Mouse (Mus musculus): ENCODE data around the gene Rasgrp2. TPM values are rescaled to one million over a fixed set of nuclear protein-coding genes. Genes with fewer than 3 reads are reported as not detected.
A peak's percentile ranks its signal among the peaks of the same experiment; 100 is the strongest.

Gene Rasgrp2
- 197 and 217 TPM in 2 replicates for polyA plus RNA-seq (2015; fragmentation: Nextera tagmentation; extraction: Ambion mirVana)

DNA sequence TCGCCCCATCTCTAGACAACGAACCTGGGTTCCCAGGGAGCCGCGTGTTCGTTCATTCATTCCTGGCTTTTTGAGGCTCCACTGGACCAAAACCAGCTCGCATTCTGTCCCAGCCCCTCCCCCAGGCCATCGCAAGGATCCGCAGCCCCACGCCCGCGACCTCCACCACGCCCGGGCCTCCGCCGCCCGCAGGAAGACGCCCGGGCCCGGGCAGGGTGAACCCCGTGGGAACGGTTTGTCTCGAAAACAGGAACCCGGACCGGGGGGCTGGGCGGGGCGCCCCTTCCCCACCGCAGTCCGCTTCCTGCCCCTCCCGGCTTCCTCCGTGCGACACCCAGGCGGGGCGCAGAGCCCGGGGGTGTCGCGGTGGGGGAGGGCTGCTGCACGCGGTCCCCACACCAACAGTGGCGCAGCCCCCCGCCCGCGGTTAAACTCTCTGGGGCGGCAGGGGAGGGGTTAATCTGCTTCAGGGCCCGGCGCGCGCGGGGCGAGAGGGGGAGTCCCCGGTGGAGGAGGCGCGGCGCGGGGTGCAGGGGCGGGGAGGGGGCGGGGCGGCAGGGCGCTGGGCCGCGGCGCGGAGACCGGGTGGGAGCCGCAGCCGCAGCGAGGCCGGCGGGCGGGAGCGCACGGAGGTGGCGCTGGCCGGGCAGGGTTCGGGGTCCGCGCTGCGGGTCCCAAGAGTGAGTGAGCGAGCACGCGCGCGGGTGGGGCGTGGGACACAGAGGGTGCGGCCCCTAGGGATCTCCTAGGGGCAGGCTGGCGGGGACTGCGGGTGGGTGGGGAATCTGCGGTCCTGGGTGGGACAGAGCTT is at the start of gene Rasgrp2:
Gene Rasgrp2, plus strand, starts transcription at position 56 of the 811 bp plus-strand sequence.
- H3K4me1 ChIP-seq: peaks cover 44% of the 10 kb centered on the region
- peak within 1 kb of the TSS; percentile 63 for H3K4me3 ChIP-seq (replicated peaks)
- H3K36me3 ChIP-seq: peaks cover under 1% of the 10 kb centered on the region; the same call in 1 of the 2 replicates
- H3K9ac ChIP-seq (replicated peaks): peak within 1 kb of the TSS; percentile 66
- peak within 1 kb of the TSS; percentile 84 for H3K27ac ChIP-seq (replicated peaks)
- peak within 1 kb of the TSS; percentile 98 for H3K4me2 ChIP-seq
- no peaks in the 10 kb centered on the region for H3K9me3 ChIP-seq (replicated peaks)
- H3K27me3 ChIP-seq (replicated peaks): peaks cover 19% of the 10 kb centered on the region; the same call in 1 of the 2 replicates
- WGBS: under 1% methylated on average over 62 of the region's 87 CpGs
- peak; percentile 48 for ATAC-seq (ENCODE audit: low FRiP score)

DNA sequence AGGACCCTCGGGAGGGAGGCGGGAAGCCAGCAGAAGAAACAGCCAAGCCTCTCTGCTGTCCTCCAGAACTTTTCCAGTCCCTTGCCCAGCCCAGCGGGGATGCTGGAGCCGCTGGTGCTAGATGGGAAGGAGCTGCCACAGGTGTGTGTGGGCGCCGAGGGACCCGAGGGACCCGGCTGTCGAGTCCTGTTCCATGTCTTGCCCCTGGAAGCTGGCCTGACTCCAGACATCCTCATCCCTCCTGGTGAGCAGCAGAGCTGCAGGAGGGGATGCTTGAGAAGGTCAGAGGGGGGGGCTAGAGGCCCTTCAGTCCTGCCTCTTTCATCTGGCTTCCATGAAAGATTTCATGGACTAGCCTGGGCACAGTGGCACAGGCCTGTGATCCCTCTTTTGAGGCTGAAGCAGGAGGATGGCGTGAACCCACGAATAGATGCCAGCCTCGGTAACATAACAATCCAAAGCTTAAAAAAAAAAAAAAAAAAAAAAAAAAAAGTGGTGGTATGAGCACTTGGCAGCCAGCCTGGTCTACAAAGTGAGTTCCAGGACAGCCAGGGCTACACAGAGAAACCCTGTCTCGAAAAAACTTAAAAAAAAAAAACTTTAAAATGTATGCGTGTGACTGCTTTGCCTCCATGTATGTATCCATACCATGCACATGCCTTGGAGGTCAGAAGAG is 47.6 kb upstream of the Rasgrp2 start:
- Histone ChIP-seq H3K36me3 (peaks cover 48% of the 10 kb centered on the region), H3K27ac (replicated peaks) (no peak overlapping the region), H3K4me2 (no peak overlapping the region), H3K9me3 (replicated peaks) (no peaks in the 10 kb centered on the region), H3K4me1 (peaks cover 5% of the 10 kb centered on the region; the same call in 1 of the 2 replicates), H3K27me3 (replicated peaks) (no peaks in the 10 kb centered on the region), H3K4me3 (replicated peaks) (no peak overlapping the region), H3K9ac (replicated peaks) (no peak overlapping the region)
- no peak for ATAC-seq (ENCODE audit: low FRiP score)
- WGBS: 68% methylated on average over 14 of the region's 14 CpGs

GRCm38 (mm10) chr19:6352107-6352505 is 47.0 kb upstream of the Rasgrp2 start:
- 94% methylated on average over 2 of the region's 2 CpGs for WGBS
- H3K36me3 ChIP-seq: peaks cover 43% of the 10 kb centered on the region

DNA sequence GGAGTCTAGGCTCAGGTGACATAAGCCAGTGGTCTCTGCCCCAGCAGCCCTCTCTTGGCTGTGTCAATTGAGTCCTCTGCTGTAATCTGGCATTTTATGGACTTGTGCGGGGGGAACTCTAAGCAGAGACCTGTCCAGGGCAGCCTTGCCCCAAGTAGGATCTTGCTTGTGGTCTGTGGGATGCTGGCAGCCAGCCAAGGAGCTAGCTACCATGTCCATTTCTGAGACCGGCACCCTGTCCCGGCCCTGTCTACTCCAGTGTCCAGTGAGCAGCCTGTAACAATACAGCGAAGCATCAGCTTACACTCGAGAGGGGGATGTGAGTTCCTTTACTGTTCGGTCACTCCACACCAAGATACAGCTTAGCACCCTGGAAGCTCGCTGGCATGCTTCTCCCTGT is 45.1 kb upstream of the Rasgrp2 start:
- no peak overlapping the region for H3K4me3 ChIP-seq (replicated peaks)
- H3K36me3 ChIP-seq: peaks cover 35% of the 10 kb centered on the region
- peaks cover 5% of the 10 kb centered on the region; the same call in 1 of the 2 replicates for H3K4me1 ChIP-seq
- H3K4me2 ChIP-seq: no peak overlapping the region
- H3K27ac ChIP-seq (replicated peaks): no peak overlapping the region
- no peak overlapping the region for H3K9ac ChIP-seq (replicated peaks)
- WGBS: 85% methylated on average over 7 of the region's 7 CpGs
- ATAC-seq (ENCODE audit: low FRiP score): 0 out of 2 replicates have a peak, but pooled peaks have one; percentile 25
- no peaks in the 10 kb centered on the region for H3K27me3 ChIP-seq (replicated peaks)
- no peaks in the 10 kb centered on the region for H3K9me3 ChIP-seq (replicated peaks)

More at GRCm38 (mm10) chr19:6352107-6352505, 47.0 kb upstream of the Rasgrp2 start:
- Histone ChIP-seq H3K27me3 (replicated peaks) (no peaks in the 10 kb centered on the region), H3K9me3 (replicated peaks) (no peaks in the 10 kb centered on the region), H3K4me1 (peaks cover 5% of the 10 kb centered on the region; the same call in 1 of the 2 replicates), H3K4me3 (replicated peaks) (no peak overlapping the region), H3K9ac (replicated peaks) (no peak overlapping the region), H3K4me2 (no peak overlapping the region), H3K27ac (replicated peaks) (no peak overlapping the region)
- ATAC-seq (ENCODE audit: low FRiP score): no peak

- H3K4me2 ChIP-seq: no peak overlapping the region
- no peak overlapping the region for H3K4me3 ChIP-seq (replicated peaks)
- ATAC-seq (ENCODE audit: low FRiP score): no peak
- no peak overlapping the region for H3K9ac ChIP-seq (replicated peaks)
- WGBS: 98% methylated on average over 3 of the region's 3 CpGs
- H3K27ac ChIP-seq (replicated peaks): no peak overlapping the region
- H3K36me3 ChIP-seq: peaks cover 7% of the 10 kb centered on the region
- H3K27me3 ChIP-seq (replicated peaks): no peaks in the 10 kb centered on the region
- H3K4me1 ChIP-seq: peaks cover 23% of the 10 kb centered on the region
- no peaks in the 10 kb centered on the region for H3K9me3 ChIP-seq (replicated peaks)
Measured at GRCm38 (mm10) chr19:6361291-6361690, 37.8 kb upstream of the Rasgrp2 start.

DNA sequence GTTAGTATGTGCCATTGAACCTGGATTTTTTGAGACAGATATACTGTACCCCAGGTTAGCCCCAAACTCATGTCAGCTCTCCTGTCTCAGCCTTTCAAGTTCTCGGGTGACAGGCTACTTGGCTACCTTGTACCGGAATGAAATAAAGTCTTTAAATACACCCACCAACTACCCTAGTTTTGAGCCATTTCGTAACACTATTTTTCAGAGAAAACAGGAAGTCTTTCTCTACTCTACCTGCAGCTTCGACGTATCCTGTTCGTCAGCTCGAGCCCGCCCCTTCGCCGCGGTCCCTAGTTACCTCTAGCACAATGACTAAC is 36.1 kb upstream of the Rasgrp2 start:
- H3K27ac ChIP-seq (replicated peaks): peak overlapping the region; percentile 99
- peak overlapping the region; percentile 44 for H3K9ac ChIP-seq (replicated peaks)
- H3K4me2 ChIP-seq: peak overlapping the region; percentile 60
- ATAC-seq (ENCODE audit: low FRiP score): no peak
- H3K36me3 ChIP-seq: peaks cover 23% of the 10 kb centered on the region
- no peaks in the 10 kb centered on the region for H3K9me3 ChIP-seq (replicated peaks)
- H3K4me1 ChIP-seq: peaks cover 34% of the 10 kb centered on the region
- 1% methylated on average over 11 of the region's 11 CpGs for WGBS
- no peaks in the 10 kb centered on the region for H3K27me3 ChIP-seq (replicated peaks)
- H3K4me3 ChIP-seq (replicated peaks): peak overlapping the region; percentile 99

GRCm38 (mm10) chr19:6363411-6364240 is 35.5 kb upstream of the Rasgrp2 start, which contains the start of gene Sf1:
TSS of gene Sf1 (plus strand) at chr19:6363690.
- ATAC-seq (ENCODE audit: low FRiP score): peak; percentile 98
- Histone ChIP-seq H3K4me1 (peaks cover 34% of the 10 kb centered on the region), H3K27ac (replicated peaks) (peak within 1 kb of the TSS; percentile 99), H3K36me3 (peaks cover 29% of the 10 kb centered on the region), H3K9me3 (replicated peaks) (no peaks in the 10 kb centered on the region), H3K4me2 (peak within 1 kb of the TSS; percentile 91), H3K4me3 (replicated peaks) (peak within 1 kb of the TSS; percentile 99), H3K27me3 (replicated peaks) (no peaks in the 10 kb centered on the region), H3K9ac (replicated peaks) (peak within 1 kb of the TSS; percentile 99)
- 1% methylated on average over 84 of the region's 85 CpGs for WGBS

DNA sequence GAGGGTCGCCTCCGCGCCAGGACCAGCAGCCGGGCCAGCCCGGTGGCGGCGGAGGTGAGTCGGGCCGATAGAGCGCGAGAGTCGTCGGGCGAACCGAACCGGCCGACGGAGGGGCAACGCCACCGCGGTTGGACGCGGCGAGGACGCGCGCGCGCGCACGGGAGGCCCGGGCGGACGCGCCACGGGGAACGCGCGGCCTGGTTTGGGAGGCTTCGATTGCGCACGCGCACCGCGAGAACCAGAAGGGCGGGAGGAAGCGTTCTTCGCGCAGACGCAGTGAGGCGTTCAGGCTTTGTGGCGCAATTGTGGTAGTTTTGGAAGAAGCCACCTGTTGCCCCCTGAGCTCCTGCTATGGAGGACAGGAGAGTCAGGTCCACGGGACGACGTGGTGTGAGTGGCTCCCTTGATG is 34.8 kb upstream of the Rasgrp2 start:
- Histone ChIP-seq H3K9me3 (replicated peaks) (no peaks in the 10 kb centered on the region), H3K9ac (replicated peaks) (peak overlapping the region; percentile 99), H3K27me3 (replicated peaks) (no peaks in the 10 kb centered on the region), H3K4me3 (replicated peaks) (peak overlapping the region; percentile 99), H3K4me1 (peaks cover 34% of the 10 kb centered on the region), H3K36me3 (peaks cover 34% of the 10 kb centered on the region), H3K27ac (replicated peaks) (peak overlapping the region; percentile 99), H3K4me2 (peak overlapping the region; percentile 91)
- ATAC-seq (ENCODE audit: low FRiP score): peak; percentile 17
- under 1% methylated on average over 55 of the region's 55 CpGs for WGBS

DNA sequence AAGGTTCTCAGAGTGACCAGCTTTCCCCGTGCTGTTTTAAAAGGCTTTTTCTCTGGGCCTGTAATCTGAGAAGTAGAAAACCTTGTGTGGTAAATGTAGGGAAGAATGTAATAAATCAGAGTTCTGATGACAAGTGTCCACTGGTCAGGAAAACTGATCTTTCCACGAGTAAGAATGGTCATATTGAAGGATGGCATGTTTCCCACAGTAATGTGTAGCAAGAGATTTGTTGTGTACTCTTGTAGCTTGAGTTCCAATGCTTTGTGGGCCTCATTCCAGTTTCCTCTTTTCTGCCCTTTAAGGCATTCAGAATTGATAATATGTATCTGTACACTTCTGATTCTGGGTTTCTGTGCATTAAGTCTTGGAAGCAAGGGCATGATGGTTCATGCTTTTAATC is 34.3 kb upstream of the Rasgrp2 start:
- Histone ChIP-seq H3K4me3 (replicated peaks) (peak overlapping the region; percentile 99), H3K27ac (replicated peaks) (peak overlapping the region; percentile 99; the same call in 1 of the 2 replicates), H3K9me3 (replicated peaks) (no peaks in the 10 kb centered on the region), H3K9ac (replicated peaks) (peak overlapping the region; percentile 99), H3K27me3 (replicated peaks) (no peaks in the 10 kb centered on the region), H3K4me1 (peaks cover 37% of the 10 kb centered on the region), H3K36me3 (peaks cover 38% of the 10 kb centered on the region), H3K4me2 (peak overlapping the region; percentile 91)
- no peak for ATAC-seq (ENCODE audit: low FRiP score)
- WGBS: 3% methylated on average over 2 of the region's 2 CpGs

DNA sequence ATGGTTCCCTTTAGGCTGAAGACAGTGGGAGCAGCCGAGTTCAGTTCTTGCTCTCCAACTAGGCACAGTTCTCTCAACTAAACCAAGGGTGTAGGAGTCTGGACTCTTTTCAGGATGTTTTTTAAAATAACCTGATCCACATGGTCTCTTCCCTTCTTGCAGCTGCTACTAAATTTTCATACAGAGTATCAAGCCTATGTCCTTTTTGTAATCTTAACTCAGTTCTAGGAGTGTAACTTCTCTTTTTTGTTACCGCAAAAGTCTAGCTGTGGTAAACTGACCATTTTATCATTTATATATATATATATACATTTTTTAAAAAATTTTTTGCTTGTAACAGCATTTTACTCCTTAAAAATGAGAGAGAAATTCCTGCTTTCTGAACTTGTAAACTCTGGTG is 29.0 kb upstream of the Rasgrp2 start:
- no peak overlapping the region for H3K27ac ChIP-seq (replicated peaks)
- H3K4me1 ChIP-seq: peaks cover 26% of the 10 kb centered on the region
- no peak overlapping the region for H3K9ac ChIP-seq (replicated peaks)
- H3K4me2 ChIP-seq: no peak overlapping the region
- H3K27me3 ChIP-seq (replicated peaks): no peaks in the 10 kb centered on the region
- ATAC-seq (ENCODE audit: low FRiP score): no peak
- 93% methylated on average over 2 of the region's 2 CpGs for WGBS
- peaks cover 89% of the 10 kb centered on the region for H3K36me3 ChIP-seq
- H3K9me3 ChIP-seq (replicated peaks): no peaks in the 10 kb centered on the region
- H3K4me3 ChIP-seq (replicated peaks): no peak overlapping the region

- H3K36me3 ChIP-seq: peaks cover 91% of the 10 kb centered on the region
- no peak for ATAC-seq (ENCODE audit: low FRiP score)
- H3K27ac ChIP-seq (replicated peaks): no peak overlapping the region
- no peak overlapping the region for H3K9ac ChIP-seq (replicated peaks)
- peaks cover 17% of the 10 kb centered on the region for H3K4me1 ChIP-seq
- H3K4me2 ChIP-seq: no peak overlapping the region
- 95% methylated on average over 3 of the region's 3 CpGs for WGBS
- H3K9me3 ChIP-seq (replicated peaks): no peaks in the 10 kb centered on the region
- H3K27me3 ChIP-seq (replicated peaks): no peaks in the 10 kb centered on the region
- no peak overlapping the region for H3K4me3 ChIP-seq (replicated peaks)
Measured at GRCm38 (mm10) chr19:6372433-6372832, 26.7 kb upstream of the Rasgrp2 start.
